Mouse (Mus musculus) ES-CJ7 (cell line): ENCODE results near the gene Wdr48.

Experiments
- DNase-seq: peaks from one replicate; pipeline ENCODE4 v3.0.0; 2011; ENCODE audit warnings: low read depth, low spot score

Wdr48 gene

GRCm38 (mm10) chr9:119925120-119925657, 30.5 kb downstream of the Wdr48 start:
- DNase-seq: no peak

- DNase-seq: no peak
These were observed 31.1 kb downstream of the Wdr48 start for GRCm38 (mm10) chr9:119925729-119926128.

GRCm38 (mm10) chr9:119926497-119926896, 31.8 kb downstream of the Wdr48 start:
- DNase-seq: no peak

- no peak for DNase-seq
These were observed 37.7 kb downstream of the Wdr48 start for GRCm38 (mm10) chr9:119932358-119932757.

GRCm38 (mm10) chr9:119933675-119934074, 39.0 kb downstream of the Wdr48 start:
- DNase-seq: no peak

- DNase-seq: peak; percentile 86
These were observed 42.5 kb downstream of the Wdr48 start, which contains the start of the genes Gorasp1 and Ttc21a for GRCm38 (mm10) chr9:119937005-119937773. Gene Gorasp1 (minus strand): TSS chr9:119937565. Gene Ttc21a (plus strand): TSS chr9:119937606.

- no peak for DNase-seq
These were observed 43.8 kb downstream of the Wdr48 start for GRCm38 (mm10) chr9:119938496-119938895.

GRCm38 (mm10) chr9:119939646-119940045, 45.0 kb downstream of the Wdr48 start:
- DNase-seq: no peak

GRCm38 (mm10) chr9:119941407-119941806, 46.7 kb downstream of the Wdr48 start:
- no peak for DNase-seq

GRCm38 (mm10) chr9:119941861-119942260, 47.2 kb downstream of the Wdr48 start:
- DNase-seq: no peak

GRCm38 (mm10) chr9:119943326-119943725, 48.6 kb downstream of the Wdr48 start:
- DNase-seq: no peak

- DNase-seq: peak; percentile 77
These were observed 50.7 kb downstream of the Wdr48 start for GRCm38 (mm10) chr9:119945173-119945900.

- DNase-seq: no peak
These were observed 54.1 kb downstream of the Wdr48 start for GRCm38 (mm10) chr9:119948804-119949203.

- no peak for DNase-seq
These were observed 55.8 kb downstream of the Wdr48 start for GRCm38 (mm10) chr9:119950434-119950833.

- DNase-seq: no peak
These were observed 56.7 kb downstream of the Wdr48 start for GRCm38 (mm10) chr9:119951388-119951787.

GRCm38 (mm10) chr9:119958835-119959234, 64.2 kb downstream of the Wdr48 start:
- DNase-seq: peak; percentile 76

- peak; percentile 58 for DNase-seq
These were observed 67.5 kb downstream of the Wdr48 start for GRCm38 (mm10) chr9:119962216-119962615.

GRCm38 (mm10) chr9:119962987-119963667, 68.4 kb downstream of the Wdr48 start:
- peak; percentile 91 for DNase-seq

- DNase-seq: no peak
These were observed 69.5 kb downstream of the Wdr48 start for GRCm38 (mm10) chr9:119964206-119964605.

- no peak for DNase-seq
These were observed 70.5 kb downstream of the Wdr48 start for GRCm38 (mm10) chr9:119965186-119965585.

- DNase-seq: no peak
These were observed 71.7 kb downstream of the Wdr48 start for GRCm38 (mm10) chr9:119966221-119966910.
